Mouse (Mus musculus): ENCODE measurements at regions not wholly inside any gene's neighbourhood (a gene's known extent, or its start where the extent isn't known, plus 50 kb on each side); places are given as distances from the start of the nearest gene placed in this dataset.

GRCm38 (mm10) chr7:121282154-121282553, 109.5 kb upstream of the Hs3st2 start:
- Histone ChIP-seq H3K4me2 (ENCODE audit: insufficient read depth, low read depth, poor library complexity, severe bottlenecking) (no peak overlapping the region), H3K9me3 (replicated peaks; ENCODE audit: low read length) (peaks cover 3% of the 10 kb centered on the region), H3K27ac (ENCODE audit: insufficient read depth, low read depth) (no peak overlapping the region), H3K4me3 (replicated peaks in 1 of 3; ENCODE audit: low read depth in 2 of 3, low read length in 2 of 3, poor library complexity in 1 of 3) (no peak overlapping the region), H3K27me3 (replicated peaks) (peaks cover 41% of the 10 kb centered on the region), H3K4me1 (ENCODE audit: control insufficient read depth in 1 of 2, insufficient read depth in 2 of 2) (no peaks in the 10 kb centered on the region), H3K9ac (ENCODE audit: insufficient read depth, low read depth) (no peak overlapping the region), H3K79me2 (replicated peaks; ENCODE audit: control insufficient read depth, extremely low read depth, insufficient read depth, poor library complexity, severe bottlenecking) (no peaks in the 10 kb centered on the region), H3K36me3 (replicated peaks in 1 of 2; ENCODE audit: control insufficient read depth in 1 of 2, insufficient read depth in 1 of 2, low read length in 1 of 2) (no peaks in the 10 kb centered on the region)
- dilution Hi-C loops (cut with MboI; ENCODE audit: extremely low pct_ligation_motif_present, extremely low pct_unique_long_range_greater_than_20kb, low sequenced_read_pairs), result no loop called here
- in situ Hi-C loops (cut with MboI; ENCODE audit: low pct_ligation_motif_present, low pct_unique_long_range_greater_than_20kb, low sequenced_read_pairs), result no loop called here
- no peak for DNase-seq (ENCODE audit: extremely low read depth)
- TF ChIP-seq ETS1 (conservative IDR thresholded peaks at IDR 0.05; ENCODE audit: low read depth, low read length), result no peak
- no peak for TF ChIP-seq RCOR1 (conservative IDR thresholded peaks at IDR 0.05; ENCODE audit: low read depth, low read length)
- no peak for TF ChIP-seq MYC (IDR thresholded peaks at IDR 0.05; ENCODE audit: low read depth, low read length)
- no peak for TF ChIP-seq ZC3H11A (IDR thresholded peaks at IDR 0.05; ENCODE audit: low read depth, low read length)
- TF ChIP-seq EP300 (IDR thresholded peaks at IDR 0.05; ENCODE audit: low read length), result no peak
- no peak for TF ChIP-seq NRF1 (IDR thresholded peaks at IDR 0.05; ENCODE audit: low read depth, low read length)
- no peak for TF ChIP-seq MAFK (IDR thresholded peaks at IDR 0.05; ENCODE audit: insufficient replicate concordance, low read length)
- TF ChIP-seq USF2 (conservative IDR thresholded peaks at IDR 0.05; ENCODE audit: low read depth, low read length), result no peak
- TF ChIP-seq USF1 (IDR thresholded peaks at IDR 0.05; ENCODE audit: low read depth, low read length), result no peak
- no peak for TF ChIP-seq E2F4 (IDR thresholded peaks at IDR 0.05; ENCODE audit: insufficient replicate concordance, low read depth, low read length)
- TF ChIP-seq HCFC1 (IDR thresholded peaks at IDR 0.05; ENCODE audit: low read depth, low read length), result no peak
- TF ChIP-seq MAX (IDR thresholded peaks at IDR 0.05; ENCODE audit: low read length), result no peak
- TF ChIP-seq POLR2A (IDR thresholded peaks at IDR 0.05; ENCODE audit: low read depth, low read length), result no peak
- no peak for TF ChIP-seq ZMIZ1 (IDR thresholded peaks at IDR 0.05; ENCODE audit: low read depth, low read length)
- no peak for TF ChIP-seq SIN3A (IDR thresholded peaks at IDR 0.05; ENCODE audit: low read length)
- no peak for TF ChIP-seq GABPA (IDR thresholded peaks at IDR 0.05; ENCODE audit: insufficient replicate concordance, low read depth, low read length)

GRCm38 (mm10) chr7:121289737-121290136, 101.9 kb upstream of the Hs3st2 start:
- DNase-seq (ENCODE audit: extremely low read depth), result no peak
- Histone ChIP-seq H3K36me3 (replicated peaks in 1 of 2; ENCODE audit: control insufficient read depth in 1 of 2, insufficient read depth in 1 of 2, low read length in 1 of 2) (no peaks in the 10 kb centered on the region), H3K27ac (ENCODE audit: insufficient read depth, low read depth) (no peak overlapping the region), H3K4me2 (ENCODE audit: insufficient read depth, low read depth, poor library complexity, severe bottlenecking) (no peak overlapping the region), H3K79me2 (replicated peaks; ENCODE audit: control insufficient read depth, extremely low read depth, insufficient read depth, poor library complexity, severe bottlenecking) (no peaks in the 10 kb centered on the region), H3K9me3 (replicated peaks; ENCODE audit: low read length) (peaks cover 12% of the 10 kb centered on the region), H3K27me3 (replicated peaks) (peaks cover 43% of the 10 kb centered on the region), H3K4me1 (ENCODE audit: control insufficient read depth in 1 of 2, insufficient read depth in 2 of 2) (no peaks in the 10 kb centered on the region), H3K9ac (ENCODE audit: insufficient read depth, low read depth) (no peak overlapping the region), H3K4me3 (replicated peaks in 1 of 3; ENCODE audit: low read depth in 2 of 3, low read length in 2 of 3, poor library complexity in 1 of 3) (no peak overlapping the region)
- in situ Hi-C loops (cut with MboI; ENCODE audit: low pct_ligation_motif_present, low pct_unique_long_range_greater_than_20kb, low sequenced_read_pairs), result no loop called here
- dilution Hi-C loops (cut with MboI; ENCODE audit: extremely low pct_ligation_motif_present, extremely low pct_unique_long_range_greater_than_20kb, low sequenced_read_pairs), result no loop called here
- TF ChIP-seq NRF1 (IDR thresholded peaks at IDR 0.05; ENCODE audit: low read depth, low read length) (no peak), E2F4 (IDR thresholded peaks at IDR 0.05; ENCODE audit: insufficient replicate concordance, low read depth, low read length) (no peak), ZMIZ1 (IDR thresholded peaks at IDR 0.05; ENCODE audit: low read depth, low read length) (no peak), RAD21 (IDR thresholded peaks at IDR 0.05; ENCODE audit: low read depth, low read length) (no peak), POLR2AphosphoS2 (IDR thresholded peaks at IDR 0.05; ENCODE audit: low read depth, low read length) (no peak), SMC3 (IDR thresholded peaks at IDR 0.05; ENCODE audit: low read depth, low read length) (no peak), SIN3A (IDR thresholded peaks at IDR 0.05; ENCODE audit: low read length) (no peak), BHLHE40 (IDR thresholded peaks at IDR 0.05; ENCODE audit: low read depth, low read length) (no peak), EP300 (IDR thresholded peaks at IDR 0.05; ENCODE audit: low read length) (no peak)
